Mouse (Mus musculus) 3134 (cell line): ENCODE data around the gene Aars2.
A peak's percentile ranks its signal among the peaks of the same experiment; 100 is the strongest.

Experiments used
- DNase-seq: peaks from one replicate; pipeline ENCODE4 v3.0.0-alpha.2; 2011; ENCODE audit warnings: low spot score; ENCODE audit not compliant: insufficient read length; ENCODE audit errors: extremely low read depth

The Aars2 gene

GRCm38 (mm10) chr17:45506700-45507189 is at the start of gene Aars2:
Gene Aars2 (plus strand): TSS chr17:45506841.
- peak; percentile 95 for DNase-seq

DNA sequence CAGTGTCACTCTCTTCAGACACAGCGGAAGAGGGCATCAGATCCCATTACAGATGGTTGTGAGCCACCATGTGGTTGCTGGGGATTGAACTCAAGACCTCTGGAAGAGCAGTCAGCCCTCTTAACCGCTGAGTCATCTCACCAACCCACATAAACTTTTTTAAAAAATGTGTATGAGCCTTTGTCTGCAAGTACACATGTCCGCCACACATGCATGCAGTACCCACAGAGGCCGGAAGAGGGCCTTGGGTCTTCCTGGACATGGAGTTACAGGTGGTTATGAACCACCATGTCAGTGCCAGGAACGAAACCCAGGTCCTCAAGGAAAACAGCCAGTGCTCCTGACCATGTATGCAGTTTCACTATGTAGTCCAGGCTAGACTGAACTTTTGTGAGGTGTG is 49.2 kb upstream of the Aars2 start:
- peak; percentile 31 for DNase-seq

- DNase-seq = no peak
These were observed 48.1 kb upstream of the Aars2 start for GRCm38 (mm10) chr17:45458516-45458915.

DNA sequence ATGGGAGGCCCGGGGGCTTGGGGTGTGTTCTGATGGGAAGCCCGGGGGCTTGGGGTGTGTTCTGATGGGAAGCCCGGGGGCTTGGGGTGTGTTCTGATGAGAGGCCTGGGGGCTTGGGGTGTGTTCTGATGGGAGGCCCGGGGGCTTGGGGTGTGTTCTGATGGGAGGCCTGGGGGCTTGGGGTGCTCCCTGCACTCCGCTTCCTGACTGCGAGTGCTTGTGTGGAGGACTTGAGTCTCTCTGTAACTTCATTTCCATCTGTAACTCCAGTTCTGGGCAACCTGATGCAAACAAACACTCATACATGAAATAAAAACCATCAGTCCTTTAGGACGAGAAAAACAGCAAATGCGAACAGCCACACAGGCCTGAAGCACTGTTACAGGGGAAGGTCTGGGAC is 47.6 kb upstream of the Aars2 start:
- no peak for DNase-seq

DNA sequence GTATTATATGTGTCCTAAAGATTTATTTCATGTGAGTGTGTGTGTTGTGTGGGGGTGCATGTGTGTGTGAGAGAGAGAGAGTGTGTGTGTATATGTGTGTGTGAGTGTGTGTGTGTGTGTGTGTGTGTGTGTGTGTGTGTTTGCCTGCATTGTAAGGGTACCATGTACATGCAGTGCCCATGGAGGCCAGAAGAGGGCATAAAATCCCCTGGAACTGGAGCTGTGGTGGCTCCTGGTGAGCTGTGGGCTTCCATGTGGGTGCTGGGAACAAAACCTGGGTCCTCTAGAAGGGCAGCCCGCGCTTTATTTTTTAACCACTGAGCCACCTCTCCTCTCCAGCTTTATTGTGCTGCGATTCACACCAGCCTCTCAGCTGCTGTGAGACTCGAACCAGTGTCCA is 44.1 kb upstream of the Aars2 start:
- DNase-seq = no peak

GRCm38 (mm10) chr17:45464255-45464654 is 42.4 kb upstream of the Aars2 start:
- DNase-seq = no peak

DNA sequence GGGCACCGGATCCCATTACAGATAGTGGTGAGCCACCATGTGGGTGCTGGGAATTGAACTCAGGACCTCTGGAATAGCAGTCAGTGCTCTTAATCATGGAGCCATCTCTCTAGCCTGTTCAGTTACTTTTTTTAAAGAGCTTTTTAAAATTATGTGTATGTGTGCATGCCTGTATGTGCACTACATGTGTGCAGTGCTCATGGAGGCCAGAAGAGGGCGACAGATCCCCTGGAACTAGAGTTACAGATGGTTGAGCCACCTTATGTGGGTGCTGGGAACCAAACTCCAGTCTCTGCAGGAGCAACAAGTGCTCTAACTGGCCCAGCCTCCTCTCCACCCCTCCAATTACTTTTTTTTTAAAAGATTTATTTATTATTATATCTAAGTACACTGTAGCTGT is 39.9 kb upstream of the Aars2 start:
- no peak for DNase-seq

DNA sequence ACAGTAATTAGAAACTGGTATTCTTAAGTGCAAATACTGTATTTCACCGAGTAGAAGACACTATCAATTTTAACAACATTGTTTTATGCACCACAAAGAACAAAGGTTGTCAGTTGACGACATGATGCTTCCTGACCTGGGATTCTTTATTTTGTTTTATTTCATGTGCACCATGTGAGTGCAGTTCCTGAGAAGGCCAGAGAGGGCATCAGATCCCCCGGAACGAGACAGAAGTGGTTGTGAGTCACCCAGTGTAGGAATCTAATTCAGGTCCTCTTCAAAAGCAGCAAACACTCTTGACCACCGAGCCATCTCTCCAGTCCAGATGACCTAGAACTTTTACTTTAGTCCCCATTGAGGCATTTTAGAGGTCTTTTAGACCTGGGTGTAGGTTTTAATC is 38.3 kb upstream of the Aars2 start:
- DNase-seq = no peak

DNA sequence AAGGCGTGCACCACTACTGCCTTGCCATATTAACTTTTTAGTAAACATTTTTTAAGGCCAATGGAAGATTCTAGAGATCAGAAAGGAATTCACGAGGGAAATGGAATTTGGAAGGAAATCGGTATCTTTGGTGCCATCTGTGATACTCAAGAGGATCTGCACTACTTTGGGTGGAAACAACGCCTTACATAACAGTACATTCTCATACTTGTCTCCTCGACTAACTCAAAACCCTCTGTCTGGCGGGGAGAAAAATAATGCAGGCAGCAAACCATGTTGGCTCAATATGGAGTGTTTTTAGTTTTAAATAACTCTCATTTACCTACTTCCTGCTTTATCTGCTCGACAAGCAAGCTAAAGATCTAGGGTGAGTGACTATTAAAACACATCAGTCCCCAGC is 35.9 kb upstream of the Aars2 start:
- no peak for DNase-seq

- no peak for DNase-seq
These were observed 33.0 kb upstream of the Aars2 start for GRCm38 (mm10) chr17:45473667-45474066.

DNA sequence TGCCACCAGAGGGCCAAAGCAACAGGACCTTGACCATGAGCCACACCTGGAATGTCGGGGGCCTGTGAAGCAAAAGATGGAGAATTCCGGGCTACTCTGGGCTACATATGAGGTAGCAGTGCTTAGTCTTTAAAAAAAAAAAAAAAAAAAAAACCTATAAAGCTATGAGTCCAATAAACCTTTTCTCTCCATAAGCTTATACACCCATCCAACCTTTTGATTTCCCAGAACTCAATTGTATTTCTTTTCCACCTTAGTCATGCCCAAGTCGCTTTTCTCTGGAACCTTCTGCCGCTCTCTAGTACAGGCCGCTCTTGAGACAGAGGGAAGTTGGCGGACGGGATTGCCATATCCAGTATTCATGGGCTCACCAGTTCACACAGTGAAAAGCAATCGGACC is 32.5 kb upstream of the Aars2 start:
- no peak for DNase-seq

GRCm38 (mm10) chr17:45474669-45475465 is 31.8 kb upstream of the Aars2 start, which contains the start of gene Spats1:
Gene Spats1 (minus strand): TSS chr17:45475415.
- DNase-seq = no peak

DNA sequence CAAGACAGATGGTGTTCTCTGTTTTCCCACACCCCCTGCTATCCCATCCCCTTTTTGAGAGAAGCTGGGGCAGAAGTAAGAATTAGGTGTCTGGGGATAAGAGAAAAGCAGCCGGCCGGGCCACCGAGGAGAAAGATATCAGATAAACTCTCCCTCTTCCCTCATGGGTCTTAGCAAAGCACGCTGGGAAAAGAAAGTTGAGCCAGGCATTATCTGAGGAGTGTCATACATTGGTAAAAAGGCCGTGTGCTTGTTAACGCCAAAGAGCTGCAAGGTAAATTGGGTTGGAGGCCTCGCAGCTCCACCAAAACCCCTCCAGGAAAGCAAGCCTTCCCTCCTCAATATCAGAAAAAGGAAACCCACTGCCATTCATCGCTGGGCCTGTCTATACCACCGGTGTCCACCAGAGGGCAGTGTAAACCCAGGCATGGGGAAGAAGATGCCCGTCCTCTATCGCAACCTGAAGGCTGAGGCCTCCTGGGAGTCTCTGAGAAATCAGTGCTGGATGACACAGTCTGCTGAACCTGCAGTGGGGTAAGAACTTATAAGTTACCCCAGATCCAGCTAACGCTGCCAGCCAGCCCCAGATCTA is 28.3 kb upstream of the Aars2 start:
- DNase-seq = peak; percentile 38

- no peak for DNase-seq
These were observed 26.2 kb upstream of the Aars2 start for GRCm38 (mm10) chr17:45480429-45480828.

DNA sequence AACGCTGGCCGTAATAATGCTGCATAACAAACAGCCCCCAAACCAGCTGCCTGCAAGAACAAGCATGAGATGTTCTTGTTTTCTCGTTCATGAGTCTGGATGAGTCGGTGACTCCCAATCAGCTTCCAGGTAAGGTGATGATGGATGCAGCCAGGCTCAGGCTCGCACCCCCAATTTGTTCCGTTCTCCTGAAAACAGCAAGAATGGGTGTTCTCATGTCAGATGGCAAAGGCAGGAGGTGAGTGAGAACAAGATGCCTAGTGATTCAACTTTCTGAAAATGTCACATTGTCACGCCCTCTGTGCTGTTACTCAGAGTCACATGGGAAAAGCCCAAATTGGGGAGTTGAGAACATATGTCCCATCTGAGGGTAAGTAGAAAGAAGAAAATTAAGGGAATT is 21.1 kb upstream of the Aars2 start:
- no peak for DNase-seq

DNA sequence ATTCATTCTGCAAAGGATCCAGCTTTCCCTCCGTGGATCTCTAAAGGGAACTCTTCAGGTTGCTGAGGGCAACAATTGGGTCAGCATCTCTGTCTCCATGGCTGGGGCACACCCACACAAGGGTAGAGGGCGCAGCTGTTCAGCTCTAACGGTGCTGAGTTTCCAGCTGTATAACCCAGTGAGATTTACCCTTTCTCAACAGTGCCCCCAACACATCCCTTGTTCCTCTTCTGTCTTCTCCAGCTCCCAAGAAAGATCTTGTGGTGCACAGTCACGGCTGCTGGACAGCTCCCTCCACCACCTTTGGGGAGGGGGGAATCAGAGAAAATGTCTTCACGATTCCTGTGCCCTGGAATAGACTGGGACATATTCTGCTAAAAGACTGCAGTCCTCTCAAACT is 19.4 kb upstream of the Aars2 start:
- DNase-seq = no peak

- DNase-seq = no peak
These were observed 18.1 kb upstream of the Aars2 start for GRCm38 (mm10) chr17:45488321-45489254.

GRCm38 (mm10) chr17:45489736-45490135 is 16.9 kb upstream of the Aars2 start:
- no peak for DNase-seq

DNA sequence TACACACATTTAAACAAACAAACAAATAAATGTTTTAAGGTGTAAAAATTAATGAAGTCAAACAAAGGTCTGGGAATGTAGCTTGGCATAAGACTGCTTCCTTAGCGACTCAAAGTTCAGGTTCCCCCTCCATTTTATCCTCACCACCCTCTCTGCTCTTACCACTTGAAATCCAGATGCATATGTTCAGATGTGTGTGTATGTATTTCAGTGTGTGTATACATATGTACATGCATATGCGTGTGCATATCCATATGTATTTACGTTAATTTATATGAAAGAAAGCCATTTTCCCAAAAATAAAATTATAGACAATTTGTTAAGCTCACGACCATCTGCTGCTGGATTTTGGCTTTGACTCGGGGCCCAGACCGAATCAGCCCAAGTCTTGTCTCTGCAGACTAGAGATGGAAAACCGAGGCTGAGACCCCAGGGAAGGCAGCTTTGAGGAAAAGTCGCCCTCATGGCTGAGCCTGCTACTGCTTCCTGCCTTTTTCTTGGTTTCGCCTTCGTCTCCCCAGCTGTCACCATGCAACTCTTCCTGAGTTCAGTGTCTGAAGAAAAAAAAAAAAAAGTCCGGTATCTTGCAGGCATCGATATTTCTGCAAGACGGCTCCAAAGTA is 16.0 kb upstream of the Aars2 start:
- DNase-seq = no peak

- DNase-seq = no peak
These were observed 11.2 kb upstream of the Aars2 start for GRCm38 (mm10) chr17:45495398-45495797.

DNA sequence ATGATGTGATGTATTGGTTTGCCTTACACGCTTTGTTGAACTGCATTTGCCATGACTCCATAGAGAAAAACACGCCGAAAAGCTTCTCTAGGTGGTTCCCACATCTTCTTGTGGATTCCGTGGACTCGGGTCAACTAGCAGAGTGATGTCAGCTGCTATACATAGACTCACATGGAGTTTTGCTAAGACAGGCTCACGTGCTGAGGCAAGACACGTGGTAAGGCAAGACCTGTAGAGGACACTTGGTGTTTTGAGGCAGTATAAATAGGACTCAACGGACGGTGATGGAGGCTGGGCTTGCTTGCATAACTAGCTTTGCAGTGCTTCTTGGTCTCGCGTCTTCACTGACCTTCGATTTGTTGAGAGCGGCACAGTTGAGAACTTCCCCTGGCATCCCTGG is 8.2 kb upstream of the Aars2 start:
- no peak for DNase-seq
